In genomic region chr15:85703858-85704257, GRCm38 (mm10) we compare ENCODE assay signal across 12 mouse cellular contexts. TPM values are rescaled to one million over a fixed set of nuclear protein-coding genes. Genes with fewer than 3 reads are reported as not detected.
DNase-seq lines count a peak whose midpoint lies in the region; ATAC-seq and TF ChIP-seq lines count a peak whose summit lies in the region.
"Had no signal": no experiment of that assay in that cellular context is flagged by ENCODE, and none has a peak within 500 bp of the region (broad histone marks: within the 10 kb centered on the region; RNA-seq: fewer than 3 reads in every experiment).

No protein-coding gene starts in this region.

- no peak overlapping the region for H3K4me3 ChIP-seq in forebrain, embryonic 15.5 days
- H3K4me3 ChIP-seq in forebrain, embryonic 16.5 days (replicated peaks; ENCODE audit: low read length): no peak overlapping the region
- H3K4me3 ChIP-seq in kidney, postnatal 0 days (replicated peaks; ENCODE audit: low read depth, low read length): no peak overlapping the region
- no peak overlapping the region for H3K4me3 ChIP-seq in midbrain, postnatal 0 days (ENCODE audit: low read depth, low read length)
- no peak overlapping the region for H3K4me3 ChIP-seq in midbrain, embryonic 11.5 days (ENCODE audit: low read depth, low read length)
- H3K4me3 ChIP-seq: embryonic facial prominence, embryonic 15.5 days; kidney, embryonic 15.5 days; midbrain, embryonic 15.5 days had no signal

- no peak overlapping the region for H3K9ac ChIP-seq in forebrain, embryonic 15.5 days (replicated peaks)
- no peak overlapping the region for H3K9ac ChIP-seq in forebrain, embryonic 16.5 days (replicated peaks; ENCODE audit: low read depth, low read length)
- no peak overlapping the region for H3K9ac ChIP-seq in kidney, postnatal 0 days (ENCODE audit: low read depth, low read length)
- H3K9ac ChIP-seq in midbrain, postnatal 0 days (replicated peaks; ENCODE audit: low read length, poor library complexity, severe bottlenecking): no peak overlapping the region
- H3K9ac ChIP-seq in midbrain, embryonic 11.5 days (ENCODE audit: low read length): no peak overlapping the region
- H3K9ac ChIP-seq: embryonic facial prominence, embryonic 15.5 days; kidney, embryonic 15.5 days; midbrain, embryonic 15.5 days had no signal

- H3K36me3 ChIP-seq in forebrain, embryonic 15.5 days: peaks cover 84% of the 10 kb centered on the region
- H3K36me3 ChIP-seq in forebrain, embryonic 16.5 days (ENCODE audit: control insufficient read depth, insufficient read depth): peaks cover 42% of the 10 kb centered on the region
- peaks cover 64% of the 10 kb centered on the region for H3K36me3 ChIP-seq in kidney, postnatal 0 days (ENCODE audit: insufficient read depth, low read length)
- peaks cover 51% of the 10 kb centered on the region for H3K36me3 ChIP-seq in midbrain, postnatal 0 days (ENCODE audit: insufficient read depth, low read length)
- no peaks in the 10 kb centered on the region for H3K36me3 ChIP-seq in midbrain, embryonic 11.5 days (ENCODE audit: control insufficient read depth, insufficient read depth, low read length)

- no peaks in the 10 kb centered on the region for H3K9me3 ChIP-seq in forebrain, embryonic 15.5 days
- H3K9me3 ChIP-seq in forebrain, embryonic 16.5 days (ENCODE audit: control insufficient read depth, low read length): no peaks in the 10 kb centered on the region
- no peaks in the 10 kb centered on the region for H3K9me3 ChIP-seq in kidney, postnatal 0 days (replicated peaks; ENCODE audit: low read length)
- H3K9me3 ChIP-seq in midbrain, postnatal 0 days (ENCODE audit: low read length): no peaks in the 10 kb centered on the region
- H3K9me3 ChIP-seq in midbrain, embryonic 11.5 days (ENCODE audit: control insufficient read depth, low read length): no peaks in the 10 kb centered on the region
- H3K9me3 ChIP-seq: embryonic facial prominence, embryonic 15.5 days; kidney, embryonic 15.5 days; midbrain, embryonic 15.5 days had no signal

- peaks cover 44% of the 10 kb centered on the region for H3K4me1 ChIP-seq in forebrain, embryonic 15.5 days
- peaks cover 35% of the 10 kb centered on the region for H3K4me1 ChIP-seq in forebrain, embryonic 16.5 days (replicated peaks; ENCODE audit: control insufficient read depth, insufficient read depth, low read length)
- peaks cover 44% of the 10 kb centered on the region for H3K4me1 ChIP-seq in kidney, postnatal 0 days (replicated peaks; ENCODE audit: insufficient read depth, low read length)
- H3K4me1 ChIP-seq in midbrain, postnatal 0 days (ENCODE audit: insufficient read depth, low read length): no peaks in the 10 kb centered on the region
- no peaks in the 10 kb centered on the region for H3K4me1 ChIP-seq in midbrain, embryonic 11.5 days (ENCODE audit: control insufficient read depth, insufficient read depth, low read length)

- 92% methylated on average over 4 of the region's 4 CpGs for WGBS in forebrain, embryonic 15.5 days
- 88% methylated on average over 4 of the region's 4 CpGs for WGBS in forebrain, embryonic 16.5 days
- 92% methylated on average over 4 of the region's 4 CpGs for WGBS in kidney, postnatal 0 days
- WGBS in midbrain, postnatal 0 days: 96% methylated on average over 4 of the region's 4 CpGs
- 85% methylated on average over 4 of the region's 4 CpGs for WGBS in midbrain, embryonic 11.5 days

- DNase-seq in kidney, postnatal 0 days (ENCODE audit: low spot score): no peak
- DNase-seq in kidney, adult 8-10 months: no peak
- DNase-seq in midbrain, postnatal 0 days (ENCODE audit: low spot score): no peak
- no peak for DNase-seq in midbrain, embryonic 11.5 days (ENCODE audit: low spot score, missing footprints)
- no peak for DNase-seq in adipocyte (ENCODE audit: low spot score)
- DNase-seq: right cerebral cortex, postnatal 14 days had no signal

- ATAC-seq in forebrain, embryonic 15.5 days (replicated peaks): no peak
- ATAC-seq in forebrain, embryonic 16.5 days: no peak
- ATAC-seq in kidney, postnatal 0 days (replicated peaks; ENCODE audit: low FRiP score, low read depth): no peak
- no peak for ATAC-seq in midbrain, postnatal 0 days (ENCODE audit: low FRiP score)
- no peak for ATAC-seq in midbrain, embryonic 11.5 days (ENCODE audit: low FRiP score)
- ATAC-seq in monocyte, adult 5-6 weeks (replicated peaks; ENCODE audit: insufficient number of reproducible peaks, low FRiP score, low TSS enrichment, poor library complexity, severe bottlenecking): no peak
- ATAC-seq: midbrain, embryonic 15.5 days had no signal

- 0 out of 2 replicates have a peak overlapping the region, but pooled peaks have one; percentile 66 for H3K27ac ChIP-seq in forebrain, embryonic 15.5 days (replicated peaks)
- no peak overlapping the region for H3K27ac ChIP-seq in forebrain, embryonic 16.5 days (ENCODE audit: low read length)
- H3K27ac ChIP-seq in kidney, postnatal 0 days: no peak overlapping the region
- H3K27ac ChIP-seq in midbrain, postnatal 0 days (ENCODE audit: low read depth, low read length): peak overlapping the region; percentile 51
- no peak overlapping the region for H3K27ac ChIP-seq in midbrain, embryonic 11.5 days (ENCODE audit: low read depth, low read length)
- H3K27ac ChIP-seq: embryonic facial prominence, embryonic 15.5 days; kidney, embryonic 15.5 days had no signal

- no peak overlapping the region for H3K4me2 ChIP-seq in forebrain, embryonic 15.5 days (replicated peaks)
- no peak overlapping the region for H3K4me2 ChIP-seq in forebrain, embryonic 16.5 days (ENCODE audit: low read length)
- no peak overlapping the region for H3K4me2 ChIP-seq in kidney, postnatal 0 days (ENCODE audit: low read length)
- no peak overlapping the region for H3K4me2 ChIP-seq in midbrain, postnatal 0 days (ENCODE audit: low read depth, low read length, poor library complexity, severe bottlenecking)
- H3K4me2 ChIP-seq in midbrain, embryonic 11.5 days: no peak overlapping the region
- H3K4me2 ChIP-seq: embryonic facial prominence, embryonic 15.5 days; kidney, embryonic 15.5 days; midbrain, embryonic 15.5 days had no signal

- no peaks in the 10 kb centered on the region for H3K27me3 ChIP-seq in forebrain, embryonic 15.5 days
- no peaks in the 10 kb centered on the region for H3K27me3 ChIP-seq in forebrain, embryonic 16.5 days (replicated peaks; ENCODE audit: control insufficient read depth, insufficient read depth, low read length)
- H3K27me3 ChIP-seq in kidney, postnatal 0 days (ENCODE audit: insufficient read depth, low read length): no peaks in the 10 kb centered on the region
- H3K27me3 ChIP-seq in midbrain, postnatal 0 days (ENCODE audit: insufficient read depth, low read length): no peaks in the 10 kb centered on the region
- no peaks in the 10 kb centered on the region for H3K27me3 ChIP-seq in midbrain, embryonic 11.5 days (ENCODE audit: control insufficient read depth, insufficient read depth, low read length)
- H3K27me3 ChIP-seq: embryonic facial prominence, embryonic 15.5 days; kidney, embryonic 15.5 days; midbrain, embryonic 15.5 days had no signal

- TF ChIP-seq CTCF in kidney, postnatal 0 days (IDR thresholded peaks at IDR 0.05; ENCODE audit: low read depth): peak; percentile 29; the same call in 1 of the 2 replicates
- peak; percentile 20; the same call in 1 of the 2 replicates for TF ChIP-seq CTCF in midbrain, postnatal 0 days (IDR thresholded peaks at IDR 0.05)

RNA-seq across cellular contexts. Expression of gene Ppara, which starts 30.9 kb away (rescaled TPM):
- 1.4 and 1.5 TPM in 2 replicates for polyA plus RNA-seq in forebrain, embryonic 15.5 days (2015; fragmentation: Nextera tagmentation; extraction: Ambion mirVana)
- polyA plus RNA-seq in forebrain, embryonic 16.5 days (2015; fragmentation: Nextera tagmentation; extraction: Ambion mirVana): 0.90 and 1.6 TPM in 2 replicates
- polyA plus RNA-seq in kidney, postnatal 0 days (2015; fragmentation: Nextera tagmentation; extraction: Ambion mirVana): 10.9 and 12.0 TPM in 2 replicates
- total RNA-seq in midbrain, postnatal 0 days (2014; rRNA removed): 1.6 TPM in 2 replicates
- 0.86 and 2.8 TPM in 2 replicates for polyA plus RNA-seq in midbrain, postnatal 0 days (2015; fragmentation: Nextera tagmentation; extraction: Ambion mirVana)
- polyA plus RNA-seq in midbrain, embryonic 11.5 days (2014; fragmentation: Nextera tagmentation; extraction: Ambion mirVana): 0.62 and 0.92 TPM in 2 replicates
- total RNA-seq in monocyte, adult 5-6 weeks (2017): not detected in 3 replicates

Comparison
In these comparisons a context has a peak if more than half of its experiments do, and no peak if none do; other contexts are left out.
1. H3K27ac ChIP-seq: peak in forebrain, embryonic 15.5 days (single experiment) and midbrain, postnatal 0 days (single experiment); none in forebrain, embryonic 16.5 days (single experiment), kidney, postnatal 0 days (single experiment) and midbrain, embryonic 11.5 days (single experiment).